Mouse (Mus musculus): ENCODE measurements around the gene Nr1h2.

GRCm38 (mm10) chr7:44595131-44595561, 41.4 kb upstream of the Nr1h2 start:
- TF ChIP-seq POLR2A (IDR thresholded peaks at IDR 0.05; ENCODE audit: insufficient read depth, low read depth, low read length) (no peak), CTCF (IDR thresholded peaks at IDR 0.05; ENCODE audit: insufficient read depth, low read depth, low read length) (no peak)

Data from olfactory bulb, adult 2 months (tissue).